Mouse (Mus musculus) layer of hippocampus, adult 9-10 months (tissue): ENCODE data around the gene Gm26602.
A peak's percentile ranks its signal among the peaks of the same experiment; 100 is the strongest.

Source experiments
- DNase-seq: peaks from one replicate; pipeline ENCODE4 v3.0.0; 2022; ENCODE audit warnings: low spot score

Gene Gm26602

DNA sequence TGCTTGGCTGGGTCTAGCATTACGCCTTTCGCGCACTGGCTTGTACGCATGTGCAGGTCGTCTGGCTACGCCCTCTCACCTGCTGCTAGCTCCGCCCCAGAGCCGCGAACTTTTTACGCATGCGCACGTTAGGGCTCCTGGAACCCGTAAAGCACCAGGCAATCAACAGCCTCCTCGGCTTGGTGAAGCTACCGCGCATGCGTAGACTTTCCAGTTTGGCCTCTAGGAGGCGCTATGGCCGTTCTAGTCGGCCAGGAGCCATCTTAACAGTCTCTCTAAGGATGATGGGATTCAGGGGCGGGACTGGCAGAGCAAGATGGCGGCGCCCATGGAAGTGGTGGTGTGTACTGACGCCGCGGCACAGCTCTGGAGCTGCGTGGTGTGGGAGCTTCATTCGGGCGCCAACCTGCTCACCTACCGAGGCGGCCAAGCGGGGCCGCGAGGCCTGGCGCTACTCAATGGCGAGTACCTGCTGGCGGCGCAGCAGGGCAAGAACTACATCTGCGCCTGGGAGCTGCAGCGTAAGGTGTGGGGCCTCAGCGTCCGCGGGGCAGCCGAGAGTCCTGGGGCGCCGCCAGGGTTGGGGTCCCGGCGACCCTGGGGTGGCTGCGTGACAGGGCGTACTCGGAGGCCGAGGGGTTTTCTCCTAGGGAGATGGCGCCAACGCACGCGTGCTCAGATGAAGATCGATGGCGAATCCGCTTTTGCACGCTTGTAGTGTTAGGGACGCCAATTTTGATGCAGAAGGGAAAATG is 49.4 kb downstream of the Gm26602 start, which contains the start of gene Wdr18:
Gene Wdr18, plus strand, starts transcription at position 306 of the 755 bp plus-strand sequence.
- DNase-seq = peak; percentile 99
